Mouse (Mus musculus) liver, embryonic 13.5 days (tissue): ENCODE measurements around the gene Rassf3. TPM values are rescaled to one million over a fixed set of nuclear protein-coding genes. Genes with fewer than 3 reads are reported as not detected.

Experiments used
- ATAC-seq: fragments of 200-750 bp; cut with Nextera tagmentation; 2 replicates; pipeline ENCODE4 v1.8.0; 2017; ENCODE audit warnings: low read depth, mild to moderate bottlenecking, moderate number of reproducible peaks, moderate library complexity
- DNase-seq: peaks from one replicate; pipeline ENCODE4 v3.0.0; 2022
- H3K27ac ChIP-seq: fragments of 300-500 bp; sonication (generic); 2 replicates; pipeline ENCODE4 v1.5.1; 2015; ENCODE audit warnings: moderate library complexity, mild to moderate bottlenecking, inconsistent platforms
- H3K27me3 ChIP-seq: fragments of 300-500 bp; sonication (generic); 2 replicates; pipeline ENCODE4 v1.6.1; 2015; ENCODE audit warnings: mild to moderate bottlenecking, inconsistent platforms
- H3K36me3 ChIP-seq: fragments of 300-500 bp; sonication (generic); 2 replicates; pipeline ENCODE4 v1.6.1; 2015; ENCODE audit warnings: mild to moderate bottlenecking, inconsistent platforms
- H3K4me1 ChIP-seq: fragments of 300-500 bp; sonication (generic); replicated peaks from 2 replicates; pipeline ENCODE4 v1.6.1; 2015; ENCODE audit warnings: inconsistent platforms
- H3K4me2 ChIP-seq: fragments of 300-500 bp; sonication (generic); 2 replicates; pipeline ENCODE4 v1.6.1; 2015; ENCODE audit warnings: inconsistent platforms, mild to moderate bottlenecking, moderate library complexity
- H3K4me3 ChIP-seq: fragments of 300-500 bp; sonication (generic); replicated peaks from 2 replicates; pipeline ENCODE4 v1.5.1; 2015; ENCODE audit warnings: mild to moderate bottlenecking, inconsistent platforms
- H3K9ac ChIP-seq: fragments of 300-500 bp; sonication (generic); 2 replicates; pipeline ENCODE4 v1.6.1; 2015; ENCODE audit warnings: mild to moderate bottlenecking, inconsistent platforms
- H3K9me3 ChIP-seq: fragments of 300-500 bp; sonication (generic); replicated peaks from 2 replicates; pipeline ENCODE4 v1.6.1; 2016; ENCODE audit warnings: inconsistent platforms
- WGBS: fragments of 180-500 bp; shearing (Covaris S2); methylation state at CpG from one replicate; pipeline ENCODE4 v1.1.7; 2015; ENCODE audit not compliant: insufficient replicate concordance; 5-methylcytosine and 5-hydroxymethylcytosine counted together
- polyA plus RNA-seq: library from polyadenylated mRNA; unstranded; fragments of >200 nt; fragmentation: Nextera tagmentation; extraction: Ambion mirVana; gene quantifications from 2 replicates; pipeline ENCODE4 v1.2.1, GENCODE M21; 2015

Rassf3 gene
- polyA plus RNA-seq, 1 experiment from 2014 or later: 7.4 TPM

- Histone ChIP-seq H3K9me3 (no peaks in the 10 kb centered on the region), H3K4me3 (peak overlapping the region; percentile 52), H3K9ac (peak overlapping the region; percentile 67), H3K27me3 (no peaks in the 10 kb centered on the region), H3K36me3 (no peaks in the 10 kb centered on the region), H3K4me1 (peaks cover 68% of the 10 kb centered on the region), H3K4me2 (peak overlapping the region; percentile 76), H3K27ac (peak overlapping the region; percentile 86)
- DNase-seq: peak; percentile 71
- ATAC-seq: peak; percentile 94
- WGBS: 14% methylated on average over 35 of the region's 35 CpGs
These were observed 29.1 kb upstream of the Rassf3 start for GRCm38 (mm10) chr10:121504973-121505911.

GRCm38 (mm10) chr10:121501160-121501559 is 25.0 kb upstream of the Rassf3 start:
- Histone ChIP-seq H3K9ac (no peak overlapping the region), H3K4me2 (no peak overlapping the region), H3K27ac (peak overlapping the region; percentile 68), H3K9me3 (no peaks in the 10 kb centered on the region), H3K4me3 (no peak overlapping the region), H3K36me3 (no peaks in the 10 kb centered on the region), H3K27me3 (no peaks in the 10 kb centered on the region), H3K4me1 (peaks cover 47% of the 10 kb centered on the region)
- peak; percentile 21; the same call in 1 of the 2 replicates for ATAC-seq
- 30% methylated on average over 5 of the region's 5 CpGs for WGBS
- no peak for DNase-seq

GRCm38 (mm10) chr10:121500034-121500433 is 23.9 kb upstream of the Rassf3 start:
- Histone ChIP-seq H3K36me3 (no peaks in the 10 kb centered on the region), H3K9me3 (no peaks in the 10 kb centered on the region), H3K4me1 (peaks cover 36% of the 10 kb centered on the region), H3K27ac (peak overlapping the region; percentile 68), H3K4me3 (no peak overlapping the region), H3K4me2 (no peak overlapping the region), H3K27me3 (no peaks in the 10 kb centered on the region), H3K9ac (no peak overlapping the region)
- WGBS: 62% methylated on average over 5 of the region's 5 CpGs
- no peak for DNase-seq
- ATAC-seq: peak; percentile 19; the same call in 1 of the 2 replicates

- H3K27ac ChIP-seq: no peak overlapping the region
- ATAC-seq: no peak
These were observed 22.9 kb upstream of the Rassf3 start for GRCm38 (mm10) chr10:121499063-121499462.

GRCm38 (mm10) chr10:121498481-121498904 is 22.3 kb upstream of the Rassf3 start:
- no peak for ATAC-seq
- no peak for DNase-seq
- H3K4me1 ChIP-seq: peaks cover 40% of the 10 kb centered on the region
- no peaks in the 10 kb centered on the region for H3K27me3 ChIP-seq
- H3K4me3 ChIP-seq: no peak overlapping the region
- peak overlapping the region; percentile 37 for H3K27ac ChIP-seq
- H3K9me3 ChIP-seq: no peaks in the 10 kb centered on the region
- no peaks in the 10 kb centered on the region for H3K36me3 ChIP-seq
- no peak overlapping the region for H3K9ac ChIP-seq
- 41% methylated on average over 8 of the region's 8 CpGs for WGBS
- no peak overlapping the region for H3K4me2 ChIP-seq

More at GRCm38 (mm10) chr10:121499063-121499462, 22.9 kb upstream of the Rassf3 start:
- 45% methylated on average over 2 of the region's 2 CpGs for WGBS
- H3K9me3 ChIP-seq: no peaks in the 10 kb centered on the region
- peaks cover 34% of the 10 kb centered on the region for H3K4me1 ChIP-seq
- no peaks in the 10 kb centered on the region for H3K27me3 ChIP-seq
- no peaks in the 10 kb centered on the region for H3K36me3 ChIP-seq
- DNase-seq: no peak
- H3K9ac ChIP-seq: no peak overlapping the region
- H3K4me3 ChIP-seq: no peak overlapping the region
- no peak overlapping the region for H3K4me2 ChIP-seq

GRCm38 (mm10) chr10:121497968-121498367 is 21.8 kb upstream of the Rassf3 start:
- ATAC-seq: no peak
- H3K27ac ChIP-seq: peak overlapping the region; percentile 37
- no peak for DNase-seq
- H3K27me3 ChIP-seq: no peaks in the 10 kb centered on the region
- no peak overlapping the region for H3K4me3 ChIP-seq
- 29% methylated on average over 7 of the region's 7 CpGs for WGBS
- H3K36me3 ChIP-seq: no peaks in the 10 kb centered on the region
- no peaks in the 10 kb centered on the region for H3K9me3 ChIP-seq
- no peak overlapping the region for H3K4me2 ChIP-seq
- H3K4me1 ChIP-seq: peaks cover 45% of the 10 kb centered on the region
- H3K9ac ChIP-seq: no peak overlapping the region; the same call in 1 of the 2 replicates

GRCm38 (mm10) chr10:121496616-121497015 is 20.5 kb upstream of the Rassf3 start:
- no peak overlapping the region for H3K4me3 ChIP-seq
- H3K36me3 ChIP-seq: no peaks in the 10 kb centered on the region
- 43% methylated on average over 7 of the region's 7 CpGs for WGBS
- no peak overlapping the region for H3K9ac ChIP-seq
- H3K9me3 ChIP-seq: no peaks in the 10 kb centered on the region
- no peak overlapping the region for H3K4me2 ChIP-seq
- no peaks in the 10 kb centered on the region for H3K27me3 ChIP-seq
- no peak overlapping the region for H3K27ac ChIP-seq
- no peak for DNase-seq
- peaks cover 55% of the 10 kb centered on the region for H3K4me1 ChIP-seq
- no peak for ATAC-seq

- H3K4me3 ChIP-seq: no peak overlapping the region
- DNase-seq (no peak), ATAC-seq (no peak)
- peaks cover 45% of the 10 kb centered on the region for H3K4me1 ChIP-seq
- H3K9ac ChIP-seq: no peak overlapping the region
- H3K9me3 ChIP-seq: no peaks in the 10 kb centered on the region
- WGBS: 65% methylated on average over 2 of the region's 2 CpGs
- no peaks in the 10 kb centered on the region for H3K27me3 ChIP-seq
- H3K27ac ChIP-seq: no peak overlapping the region; the same call in 1 of the 2 replicates
- H3K4me2 ChIP-seq: no peak overlapping the region
- no peaks in the 10 kb centered on the region for H3K36me3 ChIP-seq
These were observed 17.9 kb upstream of the Rassf3 start for GRCm38 (mm10) chr10:121494163-121494425.

- no peak overlapping the region for H3K4me2 ChIP-seq
- H3K36me3 ChIP-seq: no peaks in the 10 kb centered on the region
- DNase-seq: no peak
These were observed 17.4 kb upstream of the Rassf3 start for GRCm38 (mm10) chr10:121493374-121494162.

GRCm38 (mm10) chr10:121492608-121493315 is 16.6 kb upstream of the Rassf3 start:
- 0 out of 2 replicates have a peak overlapping the region, but pooled peaks have one; percentile 2 for H3K27ac ChIP-seq
- no peaks in the 10 kb centered on the region for H3K27me3 ChIP-seq
- H3K4me1 ChIP-seq: peaks cover 43% of the 10 kb centered on the region
- WGBS: 65% methylated on average over 7 of the region's 7 CpGs
- ATAC-seq (peak; percentile 77), DNase-seq (peak; percentile 55)
- peak overlapping the region; percentile 19 for H3K4me2 ChIP-seq
- no peaks in the 10 kb centered on the region for H3K36me3 ChIP-seq
- no peak overlapping the region for H3K4me3 ChIP-seq
- no peak overlapping the region for H3K9ac ChIP-seq
- no peaks in the 10 kb centered on the region for H3K9me3 ChIP-seq

More at GRCm38 (mm10) chr10:121493374-121494162, 17.4 kb upstream of the Rassf3 start:
- Histone ChIP-seq H3K4me1 (peaks cover 46% of the 10 kb centered on the region), H3K4me3 (no peak overlapping the region), H3K27me3 (no peaks in the 10 kb centered on the region), H3K27ac (0 out of 2 replicates have a peak overlapping the region, but pooled peaks have one; percentile 2), H3K9me3 (no peaks in the 10 kb centered on the region), H3K9ac (0 out of 2 replicates have a peak overlapping the region, but pooled peaks have one; percentile 1)
- 54% methylated on average over 9 of the region's 9 CpGs for WGBS
- ATAC-seq: no peak

- no peak overlapping the region for H3K4me2 ChIP-seq
- DNase-seq (no peak), ATAC-seq (no peak)
- no peak overlapping the region for H3K27ac ChIP-seq
- WGBS: 80% methylated on average over 6 of the region's 6 CpGs
- peaks cover 46% of the 10 kb centered on the region for H3K4me1 ChIP-seq
- no peaks in the 10 kb centered on the region for H3K9me3 ChIP-seq
- no peak overlapping the region for H3K9ac ChIP-seq
- no peaks in the 10 kb centered on the region for H3K36me3 ChIP-seq
- H3K4me3 ChIP-seq: no peak overlapping the region
- H3K27me3 ChIP-seq: no peaks in the 10 kb centered on the region
These were observed 13.8 kb upstream of the Rassf3 start for GRCm38 (mm10) chr10:121489941-121490340.
